8 mouse cellular contexts compared by ENCODE assay signal in the genomic region with DNA sequence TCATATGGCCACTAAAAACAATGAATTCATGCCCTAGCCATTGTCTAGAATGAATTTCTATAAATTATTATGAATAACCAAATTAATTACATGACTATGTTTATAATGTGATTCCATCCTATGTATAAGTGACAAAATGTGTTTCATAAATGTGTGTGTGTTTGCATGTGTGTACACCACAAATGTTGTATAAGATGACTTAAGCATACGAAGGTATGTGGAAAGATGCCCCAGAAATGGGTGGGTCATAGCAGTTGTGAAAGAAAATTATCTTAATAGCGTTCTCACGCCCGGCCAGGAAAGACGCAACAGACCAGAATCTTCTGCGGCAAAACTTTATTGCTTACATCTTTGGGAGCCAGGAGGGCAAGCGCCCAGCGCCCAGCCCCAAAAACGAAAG.
A peak's percentile ranks its signal among the peaks of the same experiment; 100 is the strongest.
DNase-seq lines count a peak whose midpoint lies in the region; ATAC-seq and TF ChIP-seq lines count a peak whose summit lies in the region.
"Not testable (repeated sequence)": the region's sequence is repeated elsewhere in the genome, so short reads cannot be mapped to it uniquely, and the experiment has no call there.

No protein-coding gene starts in this region.

- not testable (repeated sequence) for TF ChIP-seq EP300 in heart, postnatal 0 days (IDR thresholded peaks at IDR 0.05; ENCODE audit: low read depth); lung, postnatal 0 days (IDR thresholded peaks at IDR 0.05)

- not testable (repeated sequence) for TF ChIP-seq POLR2A in thymus, adult 2 months (IDR thresholded peaks at IDR 0.05; ENCODE audit: control insufficient read depth, extremely low read depth, insufficient read depth, low read length, poor library complexity)

- not testable (repeated sequence) for ATAC-seq in embryonic facial prominence, embryonic 12.5 days (ENCODE audit: insufficient number of reproducible peaks, insufficient read depth, low FRiP score, low TSS enrichment); heart, postnatal 0 days (ENCODE audit: insufficient read depth, low read depth); intestine, embryonic 15.5 days; limb, embryonic 15.5 days (ENCODE audit: insufficient number of reproducible peaks, low FRiP score, low TSS enrichment, low read depth); lung, postnatal 0 days; neural tube, embryonic 12.5 days (ENCODE audit: low FRiP score, low read depth)
- 0 out of 2 replicates have a peak, but pooled peaks have one; percentile 57 for ATAC-seq in forebrain, embryonic 15.5 days (replicated peaks)

- not testable (repeated sequence) for H3K9me3 ChIP-seq in embryonic facial prominence, embryonic 12.5 days; forebrain, embryonic 15.5 days; heart, postnatal 0 days (replicated peaks; ENCODE audit: control insufficient read depth, low read length); intestine, embryonic 15.5 days; limb, embryonic 15.5 days; lung, postnatal 0 days (ENCODE audit: low read length); neural tube, embryonic 12.5 days

- not testable (repeated sequence) for H3K4me1 ChIP-seq in embryonic facial prominence, embryonic 12.5 days; forebrain, embryonic 15.5 days; heart, postnatal 0 days (ENCODE audit: control insufficient read depth, insufficient read depth); intestine, embryonic 15.5 days (replicated peaks); limb, embryonic 15.5 days; lung, postnatal 0 days (ENCODE audit: insufficient read depth, low read depth, low read length); neural tube, embryonic 12.5 days; thymus, adult 2 months (replicated peaks; ENCODE audit: control insufficient read depth, insufficient read depth, low read length)

- not testable (repeated sequence) for H3K27ac ChIP-seq in embryonic facial prominence, embryonic 12.5 days; heart, postnatal 0 days (ENCODE audit: low read depth); intestine, embryonic 15.5 days; limb, embryonic 15.5 days; lung, postnatal 0 days (ENCODE audit: low read length); neural tube, embryonic 12.5 days; thymus, adult 2 months (ENCODE audit: control insufficient read depth, insufficient read depth, low read length)
- H3K27ac ChIP-seq in forebrain, embryonic 15.5 days (replicated peaks) = peak overlapping the region; percentile 64

- H3K4me2 ChIP-seq in embryonic facial prominence, embryonic 12.5 days (replicated peaks) = peak overlapping the region; percentile 24
- H3K4me2 ChIP-seq in forebrain, embryonic 15.5 days (replicated peaks) = peak overlapping the region; percentile 33
- peak overlapping the region; percentile 28; the same call in 1 of the 2 replicates for H3K4me2 ChIP-seq in heart, postnatal 0 days (ENCODE audit: low read depth, low read length)
- peak overlapping the region; percentile 37; the same call in 1 of the 2 replicates for H3K4me2 ChIP-seq in intestine, embryonic 15.5 days (replicated peaks)
- 0 out of 2 replicates have a peak overlapping the region, but pooled peaks have one; percentile 14 for H3K4me2 ChIP-seq in limb, embryonic 15.5 days
- not testable (repeated sequence) for H3K4me2 ChIP-seq in lung, postnatal 0 days (replicated peaks; ENCODE audit: low read depth, low read length)
- H3K4me2 ChIP-seq in neural tube, embryonic 12.5 days (replicated peaks) = peak overlapping the region; percentile 28; the same call in 1 of the 2 replicates

- H3K9ac ChIP-seq in embryonic facial prominence, embryonic 12.5 days; forebrain, embryonic 15.5 days (replicated peaks); heart, postnatal 0 days (replicated peaks; ENCODE audit: low read depth, low read length); intestine, embryonic 15.5 days; limb, embryonic 15.5 days; lung, postnatal 0 days (replicated peaks; ENCODE audit: low read depth); neural tube, embryonic 12.5 days: not testable (repeated sequence)

- DNase-seq in heart, postnatal 0 days (ENCODE audit: low spot score); lung, postnatal 0 days (ENCODE audit: low spot score); thymus, adult 2 months: not testable (repeated sequence)

- H3K27me3 ChIP-seq in embryonic facial prominence, embryonic 12.5 days; forebrain, embryonic 15.5 days; heart, postnatal 0 days (ENCODE audit: control insufficient read depth, insufficient read depth, low read length); intestine, embryonic 15.5 days (replicated peaks); limb, embryonic 15.5 days; lung, postnatal 0 days (replicated peaks; ENCODE audit: insufficient read depth, low read length); neural tube, embryonic 12.5 days (replicated peaks); thymus, adult 2 months (ENCODE audit: control insufficient read depth, insufficient read depth, low read length): not testable (repeated sequence)

- 48% methylated on average over 9 of the region's 9 CpGs for WGBS in embryonic facial prominence, embryonic 12.5 days
- 58% methylated on average over 9 of the region's 9 CpGs for WGBS in forebrain, embryonic 15.5 days
- WGBS in heart, postnatal 0 days = 61% methylated on average over 9 of the region's 9 CpGs
- 62% methylated on average over 9 of the region's 9 CpGs for WGBS in intestine, embryonic 15.5 days
- WGBS in limb, embryonic 15.5 days = 62% methylated on average over 9 of the region's 9 CpGs
- WGBS in lung, postnatal 0 days = 58% methylated on average over 9 of the region's 9 CpGs
- WGBS in neural tube, embryonic 12.5 days = 70% methylated on average over 9 of the region's 9 CpGs
- WGBS in thymus, adult 2 months = 74% methylated on average over 9 of the region's 9 CpGs

- not testable (repeated sequence) for H3K36me3 ChIP-seq in embryonic facial prominence, embryonic 12.5 days; forebrain, embryonic 15.5 days; heart, postnatal 0 days (replicated peaks; ENCODE audit: control insufficient read depth, insufficient read depth, low read length); intestine, embryonic 15.5 days; limb, embryonic 15.5 days; lung, postnatal 0 days (ENCODE audit: insufficient read depth, low read length); neural tube, embryonic 12.5 days; thymus, adult 2 months (ENCODE audit: control insufficient read depth, insufficient read depth, low read length)

- not testable (repeated sequence) for TF ChIP-seq CTCF in heart, postnatal 0 days (IDR thresholded peaks at IDR 0.05; ENCODE audit: low read depth); lung, postnatal 0 days (IDR thresholded peaks at IDR 0.05); thymus, adult 2 months (IDR thresholded peaks at IDR 0.05; ENCODE audit: borderline replicate concordance, control insufficient read depth, extremely low read depth, insufficient read depth, low read length, poor library complexity)

- H3K4me3 ChIP-seq in embryonic facial prominence, embryonic 12.5 days = peak overlapping the region; percentile 23
- H3K4me3 ChIP-seq in forebrain, embryonic 15.5 days = peak overlapping the region; percentile 36
- peak overlapping the region; percentile 19 for H3K4me3 ChIP-seq in heart, postnatal 0 days (ENCODE audit: low read depth, low read length)
- peak overlapping the region; percentile 24 for H3K4me3 ChIP-seq in intestine, embryonic 15.5 days (replicated peaks)
- peak overlapping the region; percentile 29 for H3K4me3 ChIP-seq in limb, embryonic 15.5 days
- H3K4me3 ChIP-seq in lung, postnatal 0 days (ENCODE audit: low read depth, low read length) = peak overlapping the region; percentile 21; the same call in 1 of the 2 replicates
- H3K4me3 ChIP-seq in neural tube, embryonic 12.5 days = 0 out of 2 replicates have a peak overlapping the region, but pooled peaks have one; percentile 7
- H3K4me3 ChIP-seq in thymus, adult 2 months (ENCODE audit: control insufficient read depth, insufficient read depth, low read length) = peak overlapping the region; percentile 21
